Mouse (Mus musculus) cerebellum, adult 9-11 months (tissue): Measurements from ENCODE around the gene Ftl1.
"Not testable (repeated sequence)": the region's sequence is repeated elsewhere in the genome, so short reads cannot be mapped to it uniquely, and the experiment has no call there.

Source experiments
- DNase-seq: peaks from one replicate; pipeline ENCODE4 v3.0.0; 2022

Ftl1 gene

DNA sequence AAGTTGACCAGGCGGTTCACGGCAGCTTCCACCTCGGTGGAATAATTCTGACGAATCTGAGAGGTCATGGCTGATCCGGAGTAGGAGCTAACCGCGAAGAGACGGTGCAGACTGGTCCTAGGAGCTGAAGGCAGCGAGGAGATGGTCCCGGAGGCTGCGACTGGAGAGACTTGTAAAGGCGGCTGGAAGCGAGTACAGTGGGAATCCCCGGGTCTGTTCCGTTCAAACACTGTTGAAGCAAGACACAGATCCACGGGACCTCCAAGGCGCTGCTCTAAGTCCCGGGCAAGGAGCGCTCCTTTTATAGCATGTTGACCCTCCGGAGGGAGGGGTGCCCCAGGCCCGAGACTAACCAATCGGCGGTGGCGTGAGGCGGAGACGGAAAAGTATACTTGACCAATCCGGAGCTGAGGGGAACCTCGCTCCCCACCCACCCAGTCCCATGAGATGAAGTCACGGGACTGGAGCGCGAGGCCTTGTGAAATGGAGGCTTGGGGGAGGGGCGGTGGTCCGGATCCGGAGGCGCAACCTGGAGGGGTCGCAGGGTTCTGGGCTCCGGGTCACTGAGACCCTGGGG, at the start of gene Ftl1:
Gene Ftl1 (minus strand): TSS at position 321 of the 577 bp plus-strand sequence.
- peak; percentile 98 for DNase-seq

DNA sequence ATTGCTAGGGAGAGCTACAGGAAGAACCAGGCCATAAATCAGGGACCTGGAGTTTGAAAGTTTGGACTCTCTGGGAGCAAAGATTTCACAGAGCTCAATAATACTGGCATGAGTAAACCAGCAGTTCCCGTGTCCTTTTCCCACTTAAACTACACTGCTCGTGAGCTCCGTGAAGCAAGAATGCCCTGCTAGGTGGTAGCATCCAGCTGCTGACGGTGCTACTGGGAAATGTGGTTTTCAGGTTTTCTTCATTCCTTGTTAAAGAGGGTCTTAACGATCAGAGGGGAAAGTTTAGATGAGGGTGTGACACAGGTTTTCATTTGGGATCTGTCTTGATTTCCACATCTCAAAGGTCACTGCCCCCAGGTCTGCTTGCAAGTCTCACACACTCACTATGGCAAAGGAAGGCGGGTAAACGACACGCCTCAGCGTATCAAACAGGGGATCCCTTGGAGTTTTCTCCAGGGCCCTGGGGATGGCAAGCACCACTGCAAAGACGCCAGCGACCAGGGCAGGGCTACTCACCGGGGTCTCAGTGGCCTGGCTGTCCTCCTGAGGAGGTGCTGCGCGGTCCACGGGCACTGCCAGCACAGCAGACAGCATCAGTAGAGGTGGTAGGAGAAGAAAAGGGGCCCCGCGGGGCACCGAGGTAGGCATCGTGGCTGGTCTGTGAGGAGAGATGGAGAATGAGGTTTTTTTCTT, 49.6 kb upstream of the Ftl1 start:
- no peak for DNase-seq

DNA sequence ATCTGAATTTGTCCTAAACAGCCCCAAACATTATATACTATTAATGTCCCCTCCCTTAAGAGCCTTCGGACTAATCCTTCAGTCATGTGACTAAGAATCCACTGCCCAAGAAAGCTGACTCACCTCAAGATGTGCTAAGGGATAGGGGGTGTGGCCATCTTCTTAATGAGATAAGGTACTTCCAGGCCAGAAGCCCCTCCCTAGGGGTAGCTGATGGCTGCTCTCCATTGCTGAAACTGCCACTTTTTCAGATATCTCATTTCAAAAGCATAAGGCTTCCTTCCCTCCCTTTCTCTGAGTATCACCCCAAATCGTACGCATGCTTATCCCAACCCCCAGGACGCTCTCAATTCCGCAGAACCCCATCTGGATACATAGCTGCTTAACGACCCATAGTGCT, 48.9 kb upstream of the Ftl1 start:
- DNase-seq, result no peak

DNA sequence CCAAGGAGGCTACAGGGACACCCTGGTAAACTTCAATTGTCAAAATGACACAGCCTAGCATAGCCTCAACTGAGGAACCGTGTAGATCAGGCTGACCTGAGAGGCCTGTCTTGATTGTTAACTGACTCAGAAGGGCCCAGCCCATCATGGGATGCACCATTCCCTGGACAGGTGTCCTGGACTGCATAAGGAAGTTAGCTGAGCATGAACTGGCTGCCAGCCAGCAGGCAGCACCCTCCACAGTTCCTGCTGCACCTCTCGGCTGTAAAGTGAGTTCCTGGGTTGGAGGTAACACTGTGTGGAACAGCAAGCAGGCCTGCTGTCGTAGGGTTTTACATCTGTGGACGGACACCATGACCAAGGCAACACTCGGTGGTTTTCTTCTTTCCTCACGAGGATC, 47.9 kb upstream of the Ftl1 start:
- DNase-seq, result no peak

DNA sequence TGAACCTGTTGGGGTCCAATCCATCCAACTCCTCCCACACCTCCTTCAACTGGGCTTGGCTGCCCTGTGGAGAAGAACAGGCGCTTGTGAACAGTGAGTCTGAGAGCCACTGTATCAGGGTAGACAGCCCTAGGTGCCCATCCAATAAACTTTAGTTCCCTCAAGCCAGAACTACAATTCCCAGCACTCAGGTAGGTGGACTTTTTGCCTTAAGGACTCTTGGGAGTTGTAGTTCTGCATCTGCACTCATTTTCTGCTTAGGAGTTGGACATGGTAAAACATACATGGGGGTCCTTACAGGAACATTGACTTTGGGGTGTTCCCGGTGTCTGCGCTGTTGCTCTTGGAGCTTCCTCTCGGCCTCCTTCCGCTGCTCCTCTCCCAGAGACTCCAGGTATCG, 38.7 kb upstream of the Ftl1 start:
- no peak for DNase-seq

DNA sequence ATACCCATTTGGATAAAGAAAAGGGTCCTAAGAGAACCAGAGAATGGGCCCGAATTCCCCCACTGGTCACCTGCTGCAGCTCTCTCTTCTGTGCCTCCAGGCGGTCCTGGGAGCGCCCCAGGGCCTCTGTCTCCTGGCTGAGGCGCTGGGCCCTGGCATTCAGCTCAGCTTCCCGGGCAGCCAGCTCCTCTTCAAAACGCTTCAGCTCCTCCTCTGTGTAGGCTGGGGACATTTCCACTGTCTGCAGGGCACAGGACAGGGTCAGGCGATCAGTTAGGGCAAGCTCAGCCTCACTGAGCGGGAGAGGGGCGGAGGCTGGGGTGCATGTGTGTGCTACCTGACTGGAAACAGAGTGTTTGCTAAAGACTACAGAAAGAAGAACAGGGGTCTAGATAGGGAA, 34.9 kb upstream of the Ftl1 start:
- DNase-seq, result no peak

DNA sequence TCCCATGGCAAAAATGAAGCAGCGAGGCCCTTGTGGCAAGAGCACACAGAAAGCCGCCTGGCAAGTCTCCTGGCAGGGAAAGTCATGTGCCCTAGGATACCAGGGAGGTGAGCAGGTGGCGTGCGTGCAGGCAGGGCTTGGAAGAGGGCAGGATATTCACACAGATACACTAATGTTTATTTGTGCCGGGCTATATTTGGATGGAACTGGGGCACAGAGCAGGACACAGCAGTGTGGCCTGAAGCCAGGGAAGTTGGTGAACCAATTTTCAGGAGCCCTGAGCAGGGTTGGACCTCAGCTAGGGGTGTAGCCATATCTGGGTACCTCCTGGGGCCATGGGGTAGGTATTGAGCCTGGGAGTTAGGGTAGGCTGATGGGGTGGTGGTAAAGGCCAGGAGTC, 33.3 kb upstream of the Ftl1 start:
- peak; percentile 91 for DNase-seq

DNA sequence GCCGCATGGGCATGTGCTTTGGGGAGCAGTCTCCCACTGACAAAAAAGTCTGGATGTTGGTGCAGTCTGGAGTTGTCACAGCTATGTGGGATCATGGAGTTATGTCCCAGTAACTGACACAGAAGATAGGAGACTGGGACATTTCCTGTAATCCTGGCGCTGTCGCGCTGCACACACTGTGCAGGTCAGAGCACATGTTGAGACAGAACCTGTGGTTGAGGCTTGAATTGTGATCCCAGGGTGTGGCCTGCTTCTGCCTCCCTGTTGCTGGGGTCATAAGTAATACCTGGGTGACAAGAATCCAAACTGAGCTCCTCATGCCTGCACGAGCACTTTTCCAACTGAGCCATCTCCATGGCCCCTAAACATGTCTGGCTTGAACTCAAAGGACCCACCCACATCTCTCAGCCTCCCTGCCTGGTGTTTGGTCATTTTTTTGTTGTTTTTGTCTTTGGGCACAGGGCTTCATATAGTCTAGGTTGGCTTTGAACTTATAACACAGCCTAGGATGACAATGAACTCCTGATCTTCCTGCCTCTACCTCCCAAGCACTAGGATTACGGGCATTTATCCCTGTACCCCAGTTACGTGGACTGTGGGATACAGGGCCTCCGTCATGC, 32.7 kb upstream of the Ftl1 start:
- DNase-seq, result no peak

DNA sequence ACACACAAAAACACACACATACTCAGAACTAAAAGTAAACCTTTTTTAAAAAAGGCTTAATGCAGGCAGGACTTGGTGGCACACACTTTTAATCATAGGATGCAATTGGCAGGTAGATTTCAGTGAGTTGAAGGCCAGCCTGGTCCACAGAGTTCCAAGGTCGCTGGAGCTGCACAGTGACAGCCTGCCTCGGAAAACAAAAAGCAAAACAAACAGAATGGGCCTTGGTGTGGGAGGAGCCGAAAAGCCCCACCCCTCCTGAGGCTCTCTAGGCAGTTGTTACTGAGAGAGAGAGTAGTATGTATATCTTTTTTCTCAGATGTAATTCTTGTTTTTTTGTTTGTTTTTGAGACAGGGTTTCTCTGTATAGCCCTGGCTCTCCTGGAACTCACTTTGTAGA, 31.6 kb upstream of the Ftl1 start:
- DNase-seq, result no peak

DNA sequence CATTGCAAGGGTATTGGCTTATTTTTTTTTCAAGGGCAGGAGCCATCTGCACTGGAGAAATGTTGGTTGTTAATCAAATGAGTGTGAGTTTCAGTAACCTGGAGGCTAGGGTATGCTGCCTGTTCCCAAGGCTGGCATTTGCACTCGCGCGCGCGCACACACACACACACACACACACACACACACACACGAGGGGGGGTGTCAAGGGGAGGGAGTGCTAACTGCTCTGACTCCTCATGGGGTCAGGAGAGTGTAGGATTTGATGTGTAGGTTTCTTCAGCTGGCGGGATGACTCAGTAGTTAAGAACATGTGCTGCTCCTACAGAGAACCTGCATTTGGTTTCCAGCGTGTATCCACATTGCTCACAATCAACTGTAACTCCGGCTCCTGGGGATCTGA, 31.1 kb upstream of the Ftl1 start:
- DNase-seq, result no peak

DNA sequence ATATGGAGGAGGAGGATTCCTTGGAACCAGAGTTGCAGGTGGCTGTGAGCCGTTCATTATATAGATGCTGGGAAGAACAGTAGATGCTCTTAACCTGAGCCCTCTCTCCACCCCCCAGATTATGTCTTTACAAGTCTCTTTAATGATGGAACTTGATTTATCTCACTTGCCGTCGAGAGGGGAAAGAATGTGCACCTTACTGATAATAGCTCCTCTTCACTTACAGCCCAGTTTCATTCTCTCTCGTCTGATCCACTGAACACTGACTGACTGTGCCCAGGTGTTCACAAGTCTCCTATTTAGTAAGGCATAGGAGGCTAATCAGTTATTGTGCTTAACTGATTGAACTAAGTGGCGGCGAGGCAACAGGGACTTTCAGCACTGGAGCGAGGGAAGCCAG, 29.9 kb upstream of the Ftl1 start:
- DNase-seq, result no peak

DNA sequence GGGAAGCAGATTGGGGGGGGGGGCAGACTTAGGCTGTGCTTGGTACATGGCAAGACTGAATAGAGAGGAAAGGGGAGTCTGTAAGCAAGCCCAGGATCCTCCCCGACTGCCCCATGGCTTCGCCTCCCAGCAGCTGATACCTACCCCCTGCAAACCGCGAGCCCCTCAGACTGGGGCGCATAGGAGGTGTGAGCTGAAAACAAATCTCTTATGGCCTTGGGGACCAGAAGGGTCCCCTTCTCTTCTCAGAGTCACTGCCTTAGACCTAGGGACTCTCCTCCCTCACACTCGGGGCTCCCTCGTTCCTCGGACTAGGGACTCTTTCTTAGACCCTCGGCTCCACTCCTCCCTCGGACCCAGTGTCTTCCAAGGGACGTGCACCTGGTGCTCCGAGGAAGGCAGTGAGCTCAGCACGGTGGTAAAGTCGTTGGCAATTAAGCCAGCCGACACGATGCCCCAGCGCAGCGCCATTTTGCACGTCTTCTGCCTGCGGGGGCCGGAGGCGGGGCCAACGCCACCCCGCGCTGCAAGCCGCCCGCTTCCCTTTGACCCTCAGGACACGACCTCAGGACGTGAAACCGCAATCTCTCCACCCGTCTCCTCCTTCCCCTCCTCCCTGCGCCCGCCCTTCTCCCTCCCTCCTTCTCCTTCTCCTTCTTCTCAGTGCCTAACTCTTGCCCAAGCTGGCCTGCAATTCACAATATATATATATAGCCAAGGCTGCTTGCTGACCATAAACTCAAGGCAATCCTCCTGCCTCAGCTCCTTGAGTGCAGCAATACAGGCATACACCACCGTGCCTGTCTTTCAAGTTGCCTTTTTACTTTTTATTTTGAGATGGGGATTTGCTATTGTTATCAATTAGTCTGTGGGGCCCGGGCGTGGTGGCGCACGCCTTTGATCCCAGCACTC, 28.9 kb upstream of the Ftl1 start, which contains the start of gene Dhdh:
Gene Dhdh (minus strand): TSS at position 513 of the 912 bp plus-strand sequence.
- DNase-seq, result peak; percentile 79

DNA sequence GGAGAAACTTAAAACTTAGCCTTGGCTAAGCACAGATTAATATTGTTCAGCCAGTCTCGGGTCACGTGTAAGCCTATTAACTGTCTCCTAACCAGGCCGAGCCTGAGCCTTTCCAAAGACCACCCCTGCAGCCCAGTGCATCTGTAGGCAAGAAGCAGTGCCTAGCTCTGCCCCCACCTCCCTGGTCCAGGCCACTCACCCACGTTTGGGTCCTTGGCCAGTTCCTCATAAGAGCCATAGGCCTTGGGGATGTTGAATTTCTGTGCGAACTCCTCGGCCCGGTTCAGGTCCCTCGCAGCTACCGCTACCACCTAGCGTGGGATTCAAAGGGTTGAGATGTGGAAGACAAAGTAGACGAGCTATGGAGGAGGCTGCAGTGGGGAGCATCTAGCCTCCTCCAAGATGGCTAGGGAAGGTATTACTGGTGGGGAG, 28.2 kb upstream of the Ftl1 start:
- no peak for DNase-seq

DNA sequence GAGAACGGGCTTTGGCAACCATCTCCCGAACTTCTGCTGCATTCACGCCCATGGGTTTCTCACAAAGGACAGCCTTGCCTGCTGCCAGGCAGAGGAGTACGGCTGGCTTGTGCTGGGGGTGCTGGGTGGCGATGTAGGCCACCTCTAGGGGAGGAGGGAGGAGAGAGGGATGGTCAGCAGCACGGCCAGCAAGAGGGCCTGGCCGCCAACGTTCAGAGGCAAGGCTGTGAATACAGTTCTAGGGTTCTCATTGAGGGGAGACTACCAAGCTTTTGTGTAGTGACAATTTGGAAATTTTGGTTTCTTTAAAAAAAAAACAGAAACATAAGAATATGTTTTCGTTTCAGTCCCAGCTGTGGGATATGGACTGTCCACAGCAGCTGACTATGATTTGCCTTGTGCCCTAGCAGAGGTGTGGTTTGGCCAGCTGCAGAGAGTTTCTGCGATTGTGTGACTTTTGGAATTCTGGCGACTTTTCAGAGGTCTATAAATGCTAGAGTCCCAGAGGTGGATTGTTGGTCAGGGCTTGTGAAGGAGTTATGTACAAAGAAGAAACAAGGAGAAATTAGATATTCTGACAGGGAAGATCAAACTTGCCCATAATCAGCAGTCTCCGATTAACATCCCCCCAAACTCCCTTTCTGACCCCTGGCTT, 27.2 kb upstream of the Ftl1 start, which contains the start of gene Gm45808:
Gene Gm45808 (minus strand): TSS at position 51 of the 655 bp plus-strand sequence.
- no peak for DNase-seq

DNA sequence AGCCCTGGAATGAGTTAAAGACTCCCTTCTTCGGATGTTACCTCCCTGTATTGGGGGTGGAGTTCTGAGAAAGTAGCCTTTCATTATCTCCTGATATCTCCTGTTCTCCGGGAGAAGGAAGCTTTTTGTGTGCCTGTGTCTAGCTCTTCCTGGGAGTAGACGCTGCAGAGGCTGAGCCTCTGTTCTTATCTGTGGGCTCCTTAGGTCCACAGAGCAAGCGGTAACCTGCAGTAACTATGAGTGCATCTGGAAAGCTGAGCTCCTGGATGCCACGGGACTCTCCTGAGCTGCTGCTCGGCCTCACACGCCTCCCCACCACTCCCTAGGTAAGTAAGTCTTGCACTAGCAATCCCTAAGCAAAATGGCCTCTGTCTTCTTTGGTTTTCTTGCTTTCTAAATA, 26.5 kb upstream of the Ftl1 start:
- DNase-seq, result no peak

DNA sequence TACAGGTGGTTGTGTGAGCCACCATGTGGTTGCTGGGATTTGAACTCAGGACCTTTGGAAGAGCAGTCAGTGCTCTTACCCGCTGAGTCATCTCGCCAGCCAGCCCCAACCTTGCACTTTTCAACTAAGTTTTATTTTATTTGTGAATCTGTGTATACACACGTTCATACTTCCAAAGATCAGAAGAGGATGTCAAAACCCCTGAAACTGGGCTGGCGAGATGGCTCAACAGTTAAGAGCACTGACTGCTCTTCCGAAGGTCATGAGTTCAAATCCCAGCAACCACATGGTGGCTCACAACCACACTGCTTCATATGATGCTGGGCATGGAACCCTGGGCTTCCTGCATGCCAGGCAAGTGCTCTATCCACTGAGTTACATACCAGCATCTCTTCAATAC, 25.3 kb upstream of the Ftl1 start:
- not testable (repeated sequence) for DNase-seq

DNA sequence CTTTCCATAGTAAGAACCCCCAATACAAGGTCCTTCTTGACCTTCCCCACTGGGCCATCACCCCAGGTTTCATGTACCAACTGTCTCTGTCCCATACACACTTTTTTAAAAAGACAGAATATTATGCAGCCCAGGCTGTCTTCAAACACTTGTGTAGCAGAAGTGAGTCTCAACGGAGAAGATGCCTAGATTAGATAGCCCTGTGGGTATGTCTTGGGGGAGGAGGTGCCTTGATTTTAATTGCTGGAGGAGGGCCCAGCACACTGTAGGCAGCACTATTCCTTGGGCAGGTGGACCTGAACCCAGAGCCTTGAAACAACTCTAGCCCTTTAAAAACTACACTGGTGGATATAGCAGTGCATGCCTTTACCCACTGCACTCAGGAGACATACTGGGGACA, 22.5 kb upstream of the Ftl1 start:
- no peak for DNase-seq

DNA sequence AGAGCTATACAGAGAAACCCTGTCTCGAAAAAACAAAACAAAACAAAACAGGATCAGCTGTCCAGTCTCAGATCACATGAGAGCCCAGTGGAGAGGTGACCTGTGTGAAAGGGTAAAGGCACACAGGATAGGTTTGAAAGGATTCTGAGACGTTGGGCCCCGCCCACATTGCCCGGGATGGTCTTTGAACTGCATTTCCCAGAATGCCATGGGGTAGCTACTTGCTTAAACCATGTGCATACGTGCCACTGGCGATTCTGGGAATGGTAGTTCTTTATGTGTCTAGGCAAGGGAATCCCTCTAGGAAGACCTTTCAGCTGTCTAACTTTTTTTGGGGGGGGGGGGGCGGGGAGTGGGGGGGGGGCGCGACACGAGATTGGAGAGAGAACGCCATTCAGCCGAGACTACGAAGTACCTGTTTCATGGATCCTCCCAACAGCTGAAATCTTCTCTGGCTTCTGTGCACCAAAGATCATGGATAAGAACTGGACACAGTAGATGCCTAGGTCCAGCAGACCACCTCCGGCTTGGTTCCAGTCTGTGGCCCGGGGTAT, 21.8 kb upstream of the Ftl1 start, which contains the start of gene Tulp2:
Gene Tulp2 (plus strand): TSS at position 504 of the 554 bp plus-strand sequence.
- peak; percentile 79 for DNase-seq

DNA sequence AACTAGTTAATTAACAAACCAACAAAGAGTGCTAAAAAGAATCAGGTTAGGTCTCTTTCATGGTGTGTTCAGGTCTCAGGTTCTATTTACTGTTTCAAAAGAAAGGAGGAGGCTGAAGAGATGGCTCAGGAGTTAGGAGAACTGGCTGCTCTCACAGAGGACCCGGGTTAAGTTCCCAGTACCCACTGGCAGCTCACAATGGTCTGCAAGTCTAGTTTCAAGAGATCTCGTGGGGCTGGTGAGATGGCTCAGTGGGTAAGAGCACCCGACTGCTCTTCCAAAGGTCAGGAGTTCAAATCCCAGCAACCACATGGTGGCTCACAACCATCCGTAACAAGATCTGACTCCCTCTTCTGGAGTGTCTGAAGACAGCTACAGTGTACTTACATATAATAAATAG, 20.6 kb upstream of the Ftl1 start:
- not testable (repeated sequence) for DNase-seq

DNA sequence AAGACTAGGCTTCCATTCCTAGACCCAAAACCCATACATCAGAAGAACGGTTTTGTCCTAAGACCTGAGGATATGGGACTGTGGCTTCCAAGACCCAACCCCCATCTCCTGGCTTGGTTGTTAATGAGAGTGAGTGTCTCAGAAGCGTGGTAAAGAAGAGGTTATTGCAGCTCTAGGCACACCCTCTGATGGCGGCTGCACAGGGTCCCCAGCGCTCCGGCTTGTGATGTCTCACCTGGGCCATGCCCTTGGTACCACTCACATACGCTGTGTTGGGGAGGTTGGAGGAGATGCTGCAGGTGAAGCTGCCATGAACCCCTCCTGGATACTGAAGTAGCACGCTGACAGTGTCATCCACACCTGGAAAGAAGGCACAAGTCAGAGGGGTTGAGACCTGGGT, 19.1 kb upstream of the Ftl1 start:
- no peak for DNase-seq

DNA sequence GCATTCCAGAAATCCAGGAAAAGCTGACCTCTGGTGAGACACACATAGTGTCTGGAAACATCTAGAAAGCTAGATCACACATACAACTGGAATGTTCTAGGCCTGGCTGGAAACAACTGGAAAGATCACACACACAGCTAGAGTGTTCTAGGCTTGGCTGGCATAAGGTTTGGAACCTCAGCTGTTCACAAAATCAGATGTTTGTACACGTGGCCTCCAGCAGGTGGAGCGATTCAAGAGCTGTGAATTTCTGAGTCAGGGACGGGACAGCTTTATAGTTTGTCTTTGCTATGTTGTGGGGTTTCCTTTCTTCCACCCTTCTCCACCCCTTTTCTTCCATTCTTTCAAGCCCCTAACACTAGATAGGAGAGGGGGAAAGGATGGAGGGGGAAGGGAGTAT, 17.3 kb upstream of the Ftl1 start:
- peak; percentile 74 for DNase-seq

DNA sequence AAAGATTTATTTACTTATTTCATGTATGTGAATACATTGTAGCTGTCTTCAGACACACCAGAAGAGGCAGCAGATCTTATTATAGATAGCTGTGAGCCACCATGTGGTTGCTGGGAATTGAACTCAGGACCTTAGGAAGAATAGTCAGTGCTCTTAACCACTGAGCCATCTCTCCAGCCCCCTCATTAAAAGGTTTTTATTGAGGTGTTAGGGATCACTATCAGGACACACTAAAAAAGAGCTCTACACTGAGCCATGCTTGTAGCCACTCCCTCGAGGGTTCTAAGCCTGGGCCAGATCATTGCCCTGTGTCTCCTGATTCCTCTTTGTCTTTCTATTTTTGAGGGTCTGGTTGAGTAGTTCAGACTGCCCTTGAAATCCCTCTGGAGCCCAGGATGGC, 16.8 kb upstream of the Ftl1 start:
- DNase-seq, result peak; percentile 25
